Mouse (Mus musculus) E14TG2a.4 (cell line): ENCODE results near the gene Gm17349.

Experiments
- CTCF ChIP-seq: conservative IDR thresholded peaks from 2 replicates; pipeline ENCODE4 v1.5.1; 2014; ENCODE audit warnings: low read length
- POU5F1 ChIP-seq: IDR thresholded peaks from 2 replicates; pipeline ENCODE4 v1.6.1; 2014; ENCODE audit warnings: low read length, borderline replicate concordance

- TF ChIP-seq CTCF (no peak), POU5F1 (no peak)
Observed at GRCm38 (mm10) chr15:99721921-99722743, 16.8 kb upstream of the Gm17349 start.
